Mouse (Mus musculus): Measurements from ENCODE around the gene Fry.

Gene Fry

DNA sequence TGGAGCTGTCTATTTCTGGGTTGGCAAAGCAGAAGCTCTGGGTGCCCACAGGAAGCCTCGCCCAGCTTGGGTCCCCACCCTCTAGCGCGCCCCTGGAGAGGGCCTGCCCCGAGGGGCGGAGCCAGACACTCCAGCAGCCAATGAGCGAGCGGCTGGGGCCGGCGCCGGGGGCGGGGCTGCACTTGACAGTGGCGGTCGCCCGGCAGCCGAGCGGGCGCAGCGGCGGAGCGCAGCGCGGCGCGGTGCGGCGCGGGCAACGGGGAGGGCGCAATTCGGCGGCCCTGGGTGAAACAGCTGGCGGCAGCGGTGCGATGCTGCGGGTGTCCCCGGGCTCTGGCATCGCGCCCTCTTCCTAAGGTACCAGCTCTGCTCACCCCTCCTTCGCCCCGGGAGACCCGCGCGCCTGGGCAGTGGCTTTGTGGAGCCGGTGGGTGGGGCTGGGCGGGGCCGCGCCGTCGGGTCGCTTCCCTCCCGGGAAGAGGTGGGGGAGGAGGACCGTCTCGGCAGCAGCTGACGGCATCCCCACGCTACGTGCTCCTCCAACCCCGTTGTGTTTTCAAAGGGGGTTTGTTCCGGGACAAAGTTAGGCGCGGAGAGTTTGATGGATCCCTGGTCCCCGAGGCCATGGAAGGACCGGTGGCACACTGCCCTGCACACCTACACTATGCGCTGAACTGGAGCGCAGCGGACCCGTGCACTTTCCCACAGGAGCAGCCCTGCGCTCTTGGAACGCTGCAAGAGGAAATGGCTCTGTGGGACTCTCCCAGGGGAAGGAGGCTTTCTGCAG is at the start of gene Fry:
Fry (plus strand) TSS at position 191 of the 787 bp plus-strand sequence.
- DNase-seq, result peak; percentile 98 to 99

DNA sequence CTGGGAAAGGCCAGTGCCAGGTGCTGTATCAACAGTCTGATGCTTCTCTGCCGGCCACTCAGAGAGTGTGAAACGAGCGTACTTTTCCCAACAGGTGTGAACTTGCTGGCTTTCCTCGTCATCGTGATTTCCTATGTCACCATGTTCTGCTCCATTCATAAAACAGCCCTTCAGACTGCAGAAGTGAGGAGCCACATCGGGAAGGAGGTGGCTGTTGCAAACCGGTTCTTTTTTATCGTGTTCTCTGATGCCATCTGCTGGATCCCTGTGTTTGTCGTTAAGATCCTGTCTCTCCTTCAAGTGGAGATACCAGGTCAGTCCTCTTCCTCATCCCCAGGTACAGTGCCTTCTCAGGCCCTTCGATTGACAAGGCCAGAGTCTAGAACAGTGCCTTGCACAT is 48.4 kb upstream of the Fry start:
- no peak for DNase-seq

DNA sequence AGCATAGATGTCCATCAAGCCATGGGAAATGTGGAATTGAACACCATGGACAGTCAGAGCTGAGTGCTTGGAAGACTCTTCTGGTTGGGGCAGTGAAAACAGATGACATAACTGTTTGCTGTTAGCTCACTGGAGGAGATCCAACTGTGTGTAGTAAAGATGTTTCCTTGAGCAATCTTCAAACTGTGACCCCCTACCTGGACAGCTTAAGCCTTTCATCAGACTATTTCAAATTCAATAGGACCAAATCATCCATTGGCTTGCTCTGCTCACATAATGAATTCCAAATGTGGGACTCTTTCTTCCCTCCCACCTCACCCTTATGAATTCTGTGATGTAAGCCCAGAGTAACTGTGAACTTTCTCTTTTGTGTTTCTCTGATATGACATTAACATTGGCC is 46.7 kb upstream of the Fry start:
- no peak for DNase-seq

DNA sequence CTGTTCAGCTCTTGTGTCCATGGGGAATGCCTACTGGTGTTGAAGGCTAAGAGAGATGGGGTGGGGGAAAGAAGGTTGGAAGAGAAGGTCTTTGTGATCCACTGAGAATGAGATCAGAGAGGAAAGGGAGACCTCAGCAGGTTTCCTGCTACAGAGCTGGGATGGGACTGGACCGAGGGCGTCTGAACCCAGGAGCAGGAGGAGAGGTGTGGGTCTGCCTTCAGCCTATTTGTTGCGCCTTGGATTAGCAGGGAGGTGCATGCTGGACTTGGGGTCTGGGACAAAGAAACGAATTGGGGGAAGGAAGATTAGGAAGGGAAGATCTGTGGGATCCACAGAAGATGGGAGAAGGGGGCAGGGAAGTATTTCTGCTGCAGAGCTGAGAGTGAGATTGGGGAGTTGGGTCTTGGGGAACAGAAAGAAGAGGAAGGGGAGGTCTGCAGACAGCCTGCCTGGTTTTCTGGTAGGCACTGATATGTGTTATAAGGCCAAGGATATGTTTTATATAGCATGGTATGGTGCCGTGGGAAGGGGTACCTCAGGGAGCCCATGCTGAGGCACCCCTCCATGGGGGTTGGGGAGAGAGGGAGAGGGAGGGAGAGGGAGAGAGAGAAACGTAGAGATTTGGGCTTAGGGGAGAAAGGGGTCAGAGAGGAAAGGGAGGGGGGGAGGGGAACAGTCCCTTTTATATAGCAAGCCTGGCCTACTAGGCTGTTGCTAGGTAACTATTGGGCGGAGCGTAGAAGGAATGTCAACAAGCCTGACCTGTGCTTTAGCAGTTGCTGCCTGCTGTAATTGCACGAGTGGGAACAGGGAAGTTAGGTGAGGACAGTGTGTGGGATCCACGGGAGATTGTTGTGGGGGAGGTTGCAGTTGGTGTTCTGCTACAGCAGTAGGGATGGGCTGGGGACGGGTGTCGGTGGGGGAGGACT is 38.3 kb upstream of the Fry start:
- DNase-seq, result no peak

DNA sequence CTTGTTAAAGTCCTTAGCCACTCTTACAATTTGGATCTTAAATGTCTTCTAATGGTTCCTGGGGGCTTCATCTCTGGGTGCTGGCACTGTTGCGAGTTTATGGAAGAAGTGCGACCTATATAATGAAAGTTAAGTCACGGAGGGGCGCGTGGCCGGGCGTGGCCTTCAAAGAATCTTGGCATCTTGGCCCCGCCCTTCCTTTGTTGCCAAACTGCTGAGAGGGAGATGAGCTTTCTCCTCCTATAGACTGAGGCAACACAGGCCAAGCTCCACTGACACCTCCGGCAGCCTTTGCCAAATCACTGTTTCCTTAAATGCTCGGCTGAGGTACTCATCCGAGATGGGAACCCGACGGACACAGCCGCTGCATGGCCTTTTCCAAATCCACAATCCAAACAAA is 35.7 kb upstream of the Fry start:
- DNase-seq, result no peak

DNA sequence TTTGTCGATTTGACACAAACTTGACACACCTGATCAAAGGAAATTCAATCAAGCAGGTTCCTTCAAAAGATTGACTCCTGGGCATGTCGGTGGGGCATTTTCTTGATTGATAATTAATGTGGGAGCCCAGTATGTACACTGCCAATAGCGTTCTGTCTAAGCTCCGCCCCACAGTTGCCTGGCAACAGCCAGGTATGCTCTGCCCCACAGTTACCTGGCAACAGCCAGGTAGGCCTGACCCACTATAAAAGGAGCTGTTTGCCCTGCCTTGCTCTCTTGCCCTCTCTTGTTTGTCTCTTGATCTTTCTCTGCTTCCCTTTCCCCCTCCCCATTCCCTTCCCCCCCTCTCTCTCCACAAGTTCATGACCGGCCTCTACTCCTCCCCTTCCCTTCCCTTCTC is 35.3 kb upstream of the Fry start:
- no peak for DNase-seq

DNA sequence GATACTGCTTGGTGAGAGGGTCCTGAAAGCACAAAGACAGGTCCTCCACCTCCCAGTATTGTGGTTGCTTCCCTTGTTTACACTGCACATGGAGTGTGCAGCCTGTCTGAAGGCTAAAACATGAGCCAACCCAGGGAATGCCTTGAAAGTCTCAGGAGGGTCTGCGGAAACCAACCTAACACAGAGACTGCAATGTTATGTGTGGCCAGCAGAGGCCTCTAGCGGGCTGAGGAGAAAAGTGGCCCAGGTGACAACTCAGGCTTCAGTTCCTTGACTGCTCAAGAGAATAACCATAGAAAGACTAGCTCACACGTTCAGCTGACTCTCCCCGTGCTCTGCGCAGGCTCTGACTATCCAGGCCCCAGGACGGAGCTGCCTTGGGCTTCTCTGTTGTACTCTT is 20.8 kb upstream of the Fry start:
- DNase-seq, result peak; percentile 69

DNA sequence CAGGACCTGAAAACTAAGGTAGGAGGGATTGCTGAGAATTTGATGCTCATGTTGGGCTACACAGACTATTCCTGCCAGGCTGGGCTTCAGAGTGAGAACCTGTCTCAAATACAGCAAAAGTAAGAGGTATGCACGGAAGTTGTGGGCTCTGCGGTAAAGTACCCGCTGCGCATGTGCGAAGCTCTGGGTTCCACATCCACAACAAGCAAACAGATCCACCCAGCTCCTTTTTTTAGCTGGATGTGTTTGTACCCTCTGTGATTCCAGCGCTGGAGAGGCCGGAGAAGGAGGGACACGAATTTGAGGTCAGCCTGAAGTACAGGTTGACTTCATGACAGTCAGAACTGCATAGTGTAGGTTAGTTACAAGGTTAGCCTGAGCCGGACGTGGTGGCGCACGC is 19.7 kb upstream of the Fry start:
- no peak for DNase-seq

DNA sequence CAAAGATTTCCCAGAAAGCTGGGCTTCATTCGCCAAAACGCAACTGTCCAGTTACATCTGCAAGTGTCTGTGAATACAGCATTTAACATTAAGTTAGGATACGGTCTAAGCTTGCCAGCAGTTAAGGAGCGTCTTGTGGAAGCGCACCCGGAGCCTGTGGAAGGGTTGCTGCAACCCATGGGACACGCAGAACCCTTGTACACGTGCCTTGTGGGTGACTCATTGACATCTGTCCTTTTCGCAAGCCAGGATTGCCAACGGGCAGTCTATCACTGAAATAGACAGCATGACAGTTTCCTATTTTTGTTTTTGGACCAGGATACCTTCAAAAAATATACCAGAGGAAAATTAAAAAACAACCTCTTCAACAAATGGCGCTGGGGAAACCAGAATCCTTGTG is 16.7 kb upstream of the Fry start:
- DNase-seq, result no peak

DNA sequence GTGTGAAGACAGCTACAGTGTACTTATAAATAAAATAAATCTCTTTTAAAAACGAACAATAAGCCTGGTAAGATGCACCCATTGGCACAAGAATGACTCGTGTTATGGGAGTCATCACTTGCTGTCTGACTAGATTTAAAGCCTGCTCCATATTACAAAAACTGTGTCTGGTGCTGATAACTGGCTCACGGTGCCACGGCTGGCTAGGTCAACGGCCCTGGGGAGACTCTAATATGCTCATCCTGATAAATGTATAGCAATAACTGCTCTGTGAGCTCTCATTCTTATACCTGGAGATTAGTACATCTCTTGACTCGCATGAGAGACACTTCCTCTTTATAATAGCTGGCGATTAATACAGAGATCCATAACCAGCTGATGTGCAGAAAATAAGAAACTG is 12.1 kb upstream of the Fry start:
- no peak for DNase-seq

DNA sequence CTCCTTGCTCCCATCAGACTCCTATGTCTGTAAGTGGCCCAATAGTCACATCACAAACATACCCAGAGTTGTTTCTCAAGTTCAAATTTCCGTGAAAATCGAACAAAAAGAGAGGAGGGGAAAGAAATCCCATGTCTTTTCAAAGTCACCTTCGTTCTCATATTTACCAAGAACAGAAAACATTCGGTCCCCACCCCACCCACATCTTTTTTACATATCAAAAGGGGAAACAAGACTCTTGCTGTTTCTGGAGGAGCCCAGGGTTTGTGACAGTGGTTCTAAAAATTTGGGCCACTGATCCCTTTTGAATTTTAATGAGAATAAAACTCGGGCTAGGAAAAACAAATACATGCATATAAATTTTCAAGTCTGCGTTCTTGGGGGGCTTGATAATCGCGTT is 7.2 kb upstream of the Fry start:
- DNase-seq, result no peak

DNA sequence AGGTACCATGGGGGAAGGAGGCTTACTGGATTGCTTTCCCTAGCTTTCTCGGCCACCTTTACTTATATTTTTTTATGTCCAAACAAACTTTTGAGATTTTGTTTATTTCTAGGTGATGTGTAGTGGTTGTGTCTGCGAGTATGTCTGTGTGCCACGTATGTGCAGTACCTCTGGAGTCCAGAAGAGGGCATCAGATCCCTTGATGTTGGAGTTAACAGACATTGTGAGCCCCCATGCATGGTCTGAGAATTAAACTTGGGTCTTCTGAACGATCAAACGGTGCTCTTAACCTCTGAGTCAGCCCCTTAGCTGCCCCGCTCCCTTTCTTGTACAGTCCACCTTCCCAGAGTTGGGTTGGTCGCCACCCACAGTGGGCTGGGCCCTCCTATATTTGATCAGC is 4.4 kb upstream of the Fry start:
- peak; percentile 62 to 63 for DNase-seq

DNA sequence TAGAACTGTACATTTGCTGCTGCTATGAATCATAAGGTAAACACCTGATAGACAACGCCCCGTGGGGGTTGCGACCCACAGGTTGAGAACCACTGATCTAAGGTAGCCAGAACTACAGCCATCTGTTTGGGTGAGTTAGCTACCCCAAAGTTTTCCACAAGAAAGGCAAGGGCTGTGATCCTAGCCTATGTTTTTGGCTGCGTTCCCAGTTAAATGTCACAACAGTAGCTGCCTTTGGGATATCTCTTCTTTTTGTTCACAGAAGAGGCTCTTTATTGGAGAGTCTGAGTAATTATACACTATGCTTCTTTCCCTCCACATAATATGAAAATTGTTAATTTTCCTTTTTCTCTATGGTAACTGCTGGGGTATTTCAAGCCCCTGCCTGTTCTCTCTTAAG is 3.7 kb upstream of the Fry start:
- no peak for DNase-seq

DNA sequence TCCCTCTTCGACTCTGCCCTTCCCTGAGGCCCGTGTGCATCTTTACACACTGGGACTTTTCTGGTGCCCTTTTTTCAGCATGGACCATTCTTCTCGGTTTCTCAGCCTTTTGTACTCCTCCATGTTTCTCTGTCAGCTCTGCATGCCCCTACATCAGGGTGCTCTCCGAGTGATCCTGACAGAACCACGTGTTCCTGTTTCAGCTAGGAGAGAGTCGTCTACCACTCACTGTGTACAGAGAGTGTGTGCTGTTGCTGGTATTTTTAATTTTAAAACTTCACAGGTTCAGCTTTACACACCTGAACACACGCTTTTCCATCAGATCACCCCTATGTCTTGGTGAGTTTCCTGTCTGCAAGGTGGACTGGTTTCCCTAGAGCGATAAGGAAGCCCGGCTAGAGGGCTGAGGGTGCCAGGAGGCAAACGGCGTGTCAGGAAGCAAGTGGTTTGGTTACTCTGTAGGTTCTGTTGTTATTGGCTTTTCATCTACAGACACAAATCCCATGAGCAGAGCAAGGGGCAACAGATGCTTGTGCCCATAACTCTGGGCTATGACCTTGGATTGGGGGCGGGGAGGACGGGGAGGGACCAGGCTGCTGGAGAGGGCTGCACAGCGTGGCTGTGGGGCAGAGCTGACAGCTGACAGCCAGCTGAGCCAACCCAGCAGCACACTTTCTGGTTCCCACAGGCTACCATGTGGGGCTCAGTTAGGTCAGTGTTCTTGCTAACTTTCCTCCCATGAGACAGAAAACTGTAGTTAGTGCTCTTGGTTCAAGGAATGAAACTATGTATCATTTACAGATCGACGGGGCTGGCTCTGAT is 3.0 kb upstream of the Fry start:
- DNase-seq, result peak; percentile 15 to 22

DNA sequence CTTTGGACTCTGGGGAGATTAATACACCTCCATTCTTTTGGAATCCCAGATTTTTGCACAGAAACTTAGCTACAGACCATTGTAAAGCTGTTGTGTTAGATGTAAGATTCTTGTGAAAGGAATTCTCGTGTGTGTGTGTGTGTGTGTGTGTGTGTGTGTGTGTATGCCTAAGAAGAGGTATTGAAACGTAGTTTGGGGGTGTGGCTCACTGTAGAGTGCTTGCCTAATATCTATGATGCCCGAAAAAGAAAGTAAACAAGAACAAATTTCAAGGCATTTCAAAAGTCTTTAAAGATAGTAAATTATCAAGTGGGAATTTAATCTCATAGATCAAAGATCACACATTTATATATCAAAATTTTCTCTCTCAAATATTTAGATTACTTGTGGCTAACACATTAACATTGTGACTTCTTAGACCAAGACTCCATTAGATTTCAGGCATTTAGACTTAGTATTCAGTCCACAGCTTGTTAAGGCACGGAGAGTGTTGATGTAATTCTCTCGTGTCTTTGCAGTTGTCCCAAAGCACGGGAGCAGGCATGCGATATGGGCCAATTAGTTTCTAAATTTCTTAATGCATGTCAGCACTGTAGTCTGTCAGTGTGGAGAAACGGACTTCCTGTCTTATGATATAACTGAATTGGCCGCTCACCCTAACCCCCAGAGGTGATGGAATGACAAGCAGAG is 2.1 kb upstream of the Fry start:
- peak in 1 of 2 experiments; percentile 11 for DNase-seq

DNA sequence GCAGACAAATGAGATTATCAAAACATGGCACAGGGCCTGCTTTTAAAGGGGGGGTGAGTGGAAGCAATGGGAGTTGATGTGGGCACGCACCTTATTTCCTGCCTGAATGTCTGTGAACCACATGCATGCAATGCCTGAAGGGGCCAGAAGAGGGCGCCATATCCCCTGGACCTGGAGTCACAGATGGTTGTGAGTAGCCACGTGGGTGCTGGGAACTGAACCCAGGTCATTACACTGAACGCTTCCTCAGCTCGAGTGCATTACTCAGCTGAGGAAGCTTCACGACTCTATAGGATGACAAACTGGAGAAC is 1.6 kb upstream of the Fry start:
- peak; percentile 80 to 82 for DNase-seq

DNA sequence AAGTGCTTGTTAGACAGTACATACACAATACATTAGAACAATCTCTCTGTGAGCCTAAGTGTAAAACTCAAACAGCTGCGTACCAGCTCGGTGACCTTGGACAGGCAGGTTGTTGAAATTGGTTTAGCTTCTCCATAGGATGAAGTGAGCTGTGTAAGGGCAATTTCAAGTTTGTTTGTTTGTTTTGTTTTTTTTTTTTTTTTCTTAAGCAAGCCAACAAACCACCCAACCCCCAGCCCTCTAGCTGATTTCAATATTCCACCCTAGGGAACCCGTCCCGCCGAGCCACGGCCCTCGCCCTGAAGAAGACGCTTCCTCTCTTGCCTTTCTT is 356 bp upstream of the Fry start:
- no peak for DNase-seq

DNA sequence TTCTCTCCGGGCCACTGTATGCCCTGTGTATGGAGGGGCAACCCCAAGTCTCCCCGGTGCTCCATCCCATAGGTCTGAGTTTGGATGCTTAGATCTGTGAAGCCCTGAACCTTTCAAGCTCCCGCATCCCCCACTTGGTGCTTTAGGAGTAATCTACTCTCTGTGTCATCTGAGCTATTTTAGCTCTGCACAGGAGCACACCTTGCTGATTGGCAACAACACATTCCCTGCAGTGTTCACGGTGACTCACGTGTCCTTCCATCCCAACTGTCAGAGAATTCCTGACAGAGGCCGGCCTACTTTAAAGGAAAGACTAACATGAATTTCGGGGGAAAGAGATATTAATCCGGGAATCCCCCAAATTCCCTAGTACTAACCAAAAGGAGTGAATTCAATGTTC is 2.2 kb downstream of the Fry start:
- no peak for DNase-seq

DNA sequence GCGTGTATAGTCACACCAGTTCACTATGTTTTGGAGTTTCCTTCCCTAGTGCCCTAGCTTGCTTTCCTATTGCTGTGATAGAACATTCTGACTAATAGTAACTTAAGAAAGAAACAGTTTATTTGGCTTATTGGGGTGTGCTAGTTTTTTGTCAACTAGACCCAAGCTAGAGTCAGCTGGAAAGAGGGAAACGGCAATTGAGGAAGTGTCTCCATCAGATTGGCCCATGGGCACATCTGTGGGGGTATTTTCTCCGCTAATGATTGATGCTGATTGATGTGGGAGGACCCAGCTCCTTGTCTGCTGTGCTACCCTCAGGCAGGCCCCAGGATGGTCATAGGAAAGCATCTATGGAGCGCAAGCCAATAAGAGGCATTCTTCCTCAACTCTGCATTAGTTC is 3.6 kb downstream of the Fry start:
- no peak for DNase-seq

DNA sequence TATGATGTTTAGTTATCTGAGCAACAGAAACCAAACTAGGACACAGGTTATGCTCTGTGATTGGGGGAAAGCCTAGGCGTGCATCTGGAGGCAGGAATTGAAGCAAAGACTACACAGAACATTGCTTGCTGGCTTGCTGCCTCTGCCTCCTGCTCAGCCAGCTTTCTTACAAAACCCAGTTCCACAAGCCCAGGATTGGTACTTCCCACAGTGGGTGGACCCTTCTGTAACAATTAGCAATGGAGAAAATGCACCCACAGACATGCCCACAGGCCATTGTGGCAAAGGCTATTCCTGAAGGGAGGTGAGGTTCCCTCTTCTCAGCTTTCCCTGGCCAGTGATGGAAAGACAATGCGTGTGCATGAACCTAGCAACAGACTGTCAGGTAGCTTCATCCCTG is 4.1 kb downstream of the Fry start:
- no peak for DNase-seq

DNA sequence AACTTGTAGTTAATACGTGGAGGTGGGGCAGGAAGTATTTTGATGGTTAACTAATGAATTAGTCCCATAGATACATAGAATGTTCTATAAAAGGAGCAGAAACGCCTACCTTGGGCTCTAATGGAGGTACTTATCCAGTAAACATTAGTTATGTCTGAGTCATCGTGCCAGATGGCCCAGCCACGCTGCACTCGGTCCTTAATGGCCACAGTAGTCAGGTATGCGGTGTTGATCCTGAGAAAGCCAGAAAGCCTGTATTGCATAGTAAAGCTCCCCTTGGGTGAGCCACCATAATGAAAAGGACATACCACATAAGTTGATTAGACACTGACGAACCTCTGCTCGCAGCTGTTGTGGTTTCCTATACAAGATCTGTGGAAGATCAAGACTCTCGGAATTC is 7.5 kb downstream of the Fry start:
- DNase-seq, result no peak

DNA sequence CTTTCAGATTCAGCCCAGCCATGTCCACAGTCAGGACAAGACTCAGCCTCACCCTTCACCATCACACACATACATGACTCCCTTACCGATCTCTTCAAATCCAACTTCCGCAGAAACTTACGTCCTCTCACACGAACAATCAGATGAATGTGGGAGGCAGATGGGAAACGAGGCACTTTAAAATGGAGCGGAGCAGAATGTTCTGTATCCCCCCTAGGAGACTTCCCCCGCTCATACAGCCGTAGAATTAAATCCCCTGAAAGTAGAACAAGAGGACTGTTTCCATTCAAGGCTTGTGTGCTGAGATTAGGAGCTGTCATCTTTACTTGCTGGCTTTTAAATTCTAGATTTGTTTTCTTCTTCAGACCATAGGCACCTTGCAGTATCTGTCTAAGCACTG is 10.0 kb downstream of the Fry start:
- DNase-seq, result no peak

DNA sequence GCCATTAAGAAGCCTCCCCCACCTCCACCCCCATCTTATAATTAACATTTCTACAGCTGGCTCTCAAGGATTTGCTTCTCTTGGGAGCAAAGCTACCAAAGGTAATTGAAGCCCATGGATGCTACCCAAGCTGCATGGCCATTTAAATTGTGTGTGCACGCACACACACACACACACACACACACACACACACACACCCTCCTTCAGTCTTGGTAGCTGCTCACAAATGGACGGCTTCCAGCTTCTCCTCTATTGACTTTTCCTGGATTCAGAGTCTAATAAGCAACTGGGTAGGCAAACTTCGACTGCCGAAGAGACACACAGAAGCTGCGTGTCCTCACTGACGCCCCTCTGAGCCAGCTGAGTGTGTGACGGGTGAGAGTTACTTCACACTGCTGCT is 11.7 kb downstream of the Fry start:
- no peak for DNase-seq
